9 mouse cellular contexts compared by ENCODE assay signal in the genomic region with DNA sequence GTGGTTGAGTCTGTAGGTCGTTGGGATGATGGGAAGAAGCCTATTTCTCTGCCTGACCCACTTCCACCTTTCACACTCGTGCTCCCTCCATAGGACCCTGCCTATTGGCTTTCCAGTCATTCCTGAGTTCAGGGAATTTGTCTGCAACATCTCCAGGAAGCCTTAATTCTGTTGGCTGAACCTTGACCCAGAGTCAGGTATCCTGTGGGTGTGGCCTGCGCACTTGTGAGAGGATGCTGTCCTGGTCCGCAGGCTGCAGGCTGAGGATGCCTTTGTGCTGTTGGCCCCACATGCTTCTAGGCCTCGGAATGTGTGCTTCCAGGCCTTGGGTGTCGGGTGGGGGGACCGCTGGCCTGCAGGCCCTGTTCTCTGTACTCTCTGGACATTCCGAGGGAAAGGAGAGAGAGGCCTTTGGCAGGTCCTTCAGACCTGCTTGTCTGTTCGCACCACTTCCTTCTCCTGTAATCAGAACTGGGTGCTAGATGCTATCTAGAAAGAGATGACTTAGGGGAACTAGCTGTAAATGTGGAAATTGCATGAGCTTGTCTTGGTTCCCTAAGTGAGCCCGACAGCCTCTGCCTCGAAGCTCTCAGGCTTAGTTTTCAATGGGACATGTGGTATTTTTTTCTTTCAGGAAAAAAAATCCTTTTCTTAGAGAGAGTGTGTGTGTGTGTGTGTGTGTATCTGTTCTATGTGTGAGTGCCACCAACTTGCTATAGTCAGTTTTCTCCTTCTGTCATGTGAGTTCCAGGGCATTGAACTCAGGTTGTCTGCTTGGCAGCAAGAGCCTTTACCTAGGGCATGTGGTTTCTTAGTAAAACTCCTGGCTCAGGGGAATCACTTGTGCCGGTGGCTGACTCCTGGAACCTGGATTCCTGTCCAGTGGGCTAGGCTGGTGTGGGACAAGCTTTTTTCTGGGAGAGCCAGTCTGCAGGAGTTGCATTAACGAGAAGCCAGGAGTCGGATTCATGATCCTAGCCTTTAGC. TPM values are rescaled to one million over a fixed set of nuclear protein-coding genes. Genes with fewer than 3 reads are reported as not detected.
DNase-seq lines count a peak whose midpoint lies in the region; ATAC-seq and TF ChIP-seq lines count a peak whose summit lies in the region.
"Had no signal": no experiment of that assay in that cellular context is flagged by ENCODE, and none has a peak within 500 bp of the region (broad histone marks: within the 10 kb centered on the region; RNA-seq: fewer than 3 reads in every experiment).

No protein-coding gene starts in this region.

- no peak for TF ChIP-seq EP300 in heart, adult 2 months (IDR thresholded peaks at IDR 0.05; ENCODE audit: insufficient read depth, low read depth, low read length)

- peaks cover 34% of the 10 kb centered on the region for H3K4me1 ChIP-seq in heart, adult 2 months (ENCODE audit: control insufficient read depth, insufficient read depth, low read length)
- peaks cover 5% of the 10 kb centered on the region; the same call in 1 of the 2 replicates for H3K4me1 ChIP-seq in lung, embryonic 14.5 days (ENCODE audit: insufficient read depth)
- H3K4me1 ChIP-seq in stomach, embryonic 14.5 days (ENCODE audit: control insufficient read depth, insufficient read depth, low read length), result peaks cover 36% of the 10 kb centered on the region

- H3K79me2 ChIP-seq in heart, adult 2 months (replicated peaks; ENCODE audit: control insufficient read depth, insufficient read depth, low read length), result peaks cover 2% of the 10 kb centered on the region; the same call in 1 of the 2 replicates

- no peak for ATAC-seq in lung, embryonic 14.5 days (ENCODE audit: insufficient read depth)
- ATAC-seq in stomach, embryonic 14.5 days (ENCODE audit: insufficient number of reproducible peaks, insufficient read depth, low FRiP score, low read depth), result no peak

- no peak for TF ChIP-seq CTCF in heart, adult 2 months (IDR thresholded peaks at IDR 0.05)
- TF ChIP-seq CTCF in lung, embryonic 14.5 days (IDR thresholded peaks at IDR 0.05; ENCODE audit: low read depth), result no peak

- H3K9ac ChIP-seq in heart, adult 2 months (ENCODE audit: low read depth, low read length), result no peak overlapping the region
- H3K9ac ChIP-seq in lung, embryonic 14.5 days, result 0 out of 2 replicates have a peak overlapping the region, but pooled peaks have one; percentile 27
- no peak overlapping the region; the same call in 1 of the 2 replicates for H3K9ac ChIP-seq in stomach, embryonic 14.5 days (replicated peaks; ENCODE audit: low read depth, low read length)

- H3K36me3 ChIP-seq in heart, adult 2 months (ENCODE audit: control insufficient read depth, insufficient read depth, low read length), result no peaks in the 10 kb centered on the region; the same call in 1 of the 2 replicates
- peaks cover 6% of the 10 kb centered on the region for H3K36me3 ChIP-seq in lung, embryonic 14.5 days (ENCODE audit: insufficient read depth)
- no peaks in the 10 kb centered on the region; the same call in 1 of the 2 replicates for H3K36me3 ChIP-seq in stomach, embryonic 14.5 days (ENCODE audit: control insufficient read depth, insufficient read depth, low read length)

- H3K4me2 ChIP-seq in lung, embryonic 14.5 days, result peak overlapping the region; percentile 4; the same call in 1 of the 2 replicates
- H3K4me2 ChIP-seq in stomach, embryonic 14.5 days (replicated peaks; ENCODE audit: low read depth, low read length), result 0 out of 2 replicates have a peak overlapping the region, but pooled peaks have one; percentile 3

- peak overlapping the region; percentile 64 for H3K27ac ChIP-seq in heart, adult 2 months
- peak overlapping the region; percentile 42; the same call in 1 of the 2 replicates for H3K27ac ChIP-seq in lung, embryonic 14.5 days (ENCODE audit: low read depth)
- peak overlapping the region; percentile 78 for H3K27ac ChIP-seq in stomach, embryonic 14.5 days (ENCODE audit: low read length)

- H3K9me3 ChIP-seq in lung, embryonic 14.5 days (ENCODE audit: low read depth, low read length), result no peaks in the 10 kb centered on the region
- H3K9me3 ChIP-seq in stomach, embryonic 14.5 days (ENCODE audit: control insufficient read depth, low read depth, low read length), result no peaks in the 10 kb centered on the region

- TF ChIP-seq POLR2A in heart, adult 2 months (IDR thresholded peaks at IDR 0.05; ENCODE audit: insufficient read depth, low read depth, low read length), result no peak

- intact Hi-C loops in heart, adult 2 months (cut with DNase I), result no loop called here
- intact Hi-C loops in left cerebral cortex, postnatal 14 days (cut with DNase I), result no loop called here

- 56% methylated on average over 14 of the region's 14 CpGs for WGBS in heart, adult 2 months
- WGBS in lung, embryonic 14.5 days, result 69% methylated on average over 14 of the region's 14 CpGs
- WGBS in stomach, embryonic 14.5 days, result 69% methylated on average over 14 of the region's 14 CpGs

- no peak overlapping the region for H3K4me3 ChIP-seq in heart, adult 2 months
- H3K4me3 ChIP-seq in lung, embryonic 14.5 days (ENCODE audit: low read depth, low read length), result no peak overlapping the region
- no peak overlapping the region for H3K4me3 ChIP-seq in stomach, embryonic 14.5 days (ENCODE audit: low read depth, low read length)

- H3K27me3 ChIP-seq in heart, adult 2 months (ENCODE audit: control insufficient read depth, insufficient read depth, low read length), result no peaks in the 10 kb centered on the region
- H3K27me3 ChIP-seq in lung, embryonic 14.5 days (ENCODE audit: insufficient read depth, low read length), result no peaks in the 10 kb centered on the region
- H3K27me3 ChIP-seq in stomach, embryonic 14.5 days (ENCODE audit: control insufficient read depth, insufficient read depth, low read length), result no peaks in the 10 kb centered on the region

- DNase-seq in heart, adult 2 months, result no peak
- DNase-seq in heart, adult 11 months, result no peak
- DNase-seq in lung, embryonic 14.5 days, result no peak
- DNase-seq in lung, postnatal 36 days, result no peak
- peak; percentile 24 for DNase-seq in kidney, postnatal 14 days
- no peak for DNase-seq in frontal cortex, postnatal 14 days (ENCODE audit: low spot score in 2 of 2)
- DNase-seq in left cerebral cortex, postnatal 14 days (ENCODE audit: low spot score in 2 of 2), result no peak
- DNase-seq: embryo, embryonic 11 days had no signal

RNA-seq across cellular contexts. Expression of a gene that starts 7.4 kb away (rescaled TPM):
- 10 to 100 TPM; 17.9 to 18.1 TPM for total RNA-seq in heart, adult 2 months (2021)
- 21.8 and 26.5 TPM in 2 replicates for polyA plus RNA-seq in heart, adult 2 months (2012; rRNA removed)
- 35.8 and 40.8 TPM in 2 replicates for polyA plus RNA-seq in lung, embryonic 14.5 days (2014; fragmentation: Nextera tagmentation; extraction: Ambion mirVana)
- polyA plus RNA-seq in stomach, embryonic 14.5 days (2014; fragmentation: Nextera tagmentation; extraction: Ambion mirVana), result 30.6 and 30.8 TPM in 2 replicates
- total RNA-seq in left cerebral cortex, postnatal 14 days (2021), result 10 to 100 TPM; 74.4 to 76.2 TPM

RNA-seq across cellular contexts. Expression of a gene that starts 23.6 kb away (rescaled TPM):
- total RNA-seq in heart, adult 2 months (2021), result 1 to 10 TPM; 2.8 to 4.5 TPM
- polyA plus RNA-seq in heart, adult 2 months (2012; rRNA removed), result 3.7 and 4.4 TPM in 2 replicates
- 5.4 and 6.4 TPM in 2 replicates for polyA plus RNA-seq in lung, embryonic 14.5 days (2014; fragmentation: Nextera tagmentation; extraction: Ambion mirVana)
- 9.2 and 11.5 TPM in 2 replicates for polyA plus RNA-seq in stomach, embryonic 14.5 days (2014; fragmentation: Nextera tagmentation; extraction: Ambion mirVana)
- total RNA-seq in left cerebral cortex, postnatal 14 days (2021), result 1 to 10 TPM; 3.7 to 3.8 TPM
